Mouse (Mus musculus): ENCODE data around the gene Asap3.

DNA sequence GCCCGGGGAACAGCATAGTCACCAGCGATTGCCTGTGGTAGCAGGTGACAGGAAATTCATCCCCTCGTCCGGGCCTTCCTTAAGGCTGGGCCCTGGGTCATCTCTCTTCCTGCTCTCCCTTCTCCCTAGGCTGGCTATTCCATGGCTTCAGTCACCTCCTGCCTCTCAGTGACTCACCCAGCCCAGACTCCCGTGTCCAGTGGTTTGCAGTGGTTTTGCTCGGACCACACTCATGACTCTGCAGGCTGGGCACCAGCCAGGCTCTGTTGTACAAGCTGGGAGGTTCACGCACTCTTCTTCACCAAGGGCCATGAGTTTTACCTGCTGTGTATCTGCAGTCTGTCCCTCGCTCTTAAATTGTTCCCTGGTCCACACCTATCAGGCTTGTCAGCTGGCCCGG lies 4.8 kb downstream of the Asap3 start:
- TF ChIP-seq CTCF (IDR thresholded peaks at IDR 0.05; ENCODE audit: low read depth) (no peak), EP300 (IDR thresholded peaks at IDR 0.05; ENCODE audit: low read depth) (no peak)

All from liver, postnatal 0 days (tissue).